Mouse (Mus musculus): ENCODE data around the gene 4931422A03Rik. TPM values are rescaled to one million over a fixed set of nuclear protein-coding genes. Genes with fewer than 3 reads are reported as not detected.
"Not testable (repeated sequence)": the region's sequence is repeated elsewhere in the genome, so short reads cannot be mapped to it uniquely, and the experiment has no call there.

Gene 4931422A03Rik
- polyA plus RNA-seq, 1 experiment from 2014 or later = 2.6 TPM

DNA sequence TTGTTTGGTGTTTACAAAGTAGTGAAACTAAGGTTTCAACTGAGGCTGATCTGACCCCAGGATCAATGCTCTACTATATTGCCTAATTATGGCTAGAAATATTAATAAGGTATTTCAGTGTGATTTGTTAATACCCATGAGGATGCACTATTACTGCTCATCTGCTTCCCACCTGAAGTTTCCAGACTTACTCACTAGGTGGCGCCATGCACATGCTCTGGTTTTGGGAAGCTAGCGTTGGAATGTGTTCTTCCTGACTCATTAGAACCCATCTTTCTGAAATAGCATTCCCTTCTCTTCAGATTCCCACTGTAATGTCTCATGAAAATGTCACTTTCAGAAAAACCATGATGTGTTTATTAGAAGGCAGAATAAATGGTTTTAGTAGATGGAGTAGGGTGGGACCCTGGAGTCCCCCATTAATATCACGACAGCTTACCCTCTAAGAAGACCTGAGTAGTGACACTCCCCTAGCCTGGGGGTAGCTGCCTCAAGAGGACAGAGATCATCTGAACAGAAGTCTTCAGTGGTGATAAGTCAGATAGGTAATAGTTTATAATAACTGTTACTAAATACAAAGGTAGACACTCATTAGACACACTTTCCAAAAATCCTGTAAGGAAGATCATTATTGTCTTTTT lies 6.8 kb upstream of the 4931422A03Rik start:
- ATAC-seq (ENCODE audit: low FRiP score, low TSS enrichment) (no peak), DNase-seq (peak; percentile 81)
- H3K27ac ChIP-seq (replicated peaks; ENCODE audit: low read depth, low read length) = no peak overlapping the region
- no peak overlapping the region for H3K4me2 ChIP-seq (ENCODE audit: low read length)
- no peaks in the 10 kb centered on the region for H3K4me1 ChIP-seq (ENCODE audit: control insufficient read depth, insufficient read depth, low read length)
- no peak overlapping the region for H3K4me3 ChIP-seq (replicated peaks; ENCODE audit: low read depth, low read length)
- H3K9me3 ChIP-seq (ENCODE audit: control insufficient read depth, low read length) = no peaks in the 10 kb centered on the region
- H3K36me3 ChIP-seq (ENCODE audit: control insufficient read depth, insufficient read depth, low read length) = peaks cover 55% of the 10 kb centered on the region
- WGBS = 33% methylated on average over 3 of the region's 3 CpGs
- H3K9ac ChIP-seq (replicated peaks; ENCODE audit: low read length) = no peak overlapping the region
- no peaks in the 10 kb centered on the region for H3K27me3 ChIP-seq (ENCODE audit: control insufficient read depth, insufficient read depth, low read length)

- Histone ChIP-seq H3K36me3 (ENCODE audit: control insufficient read depth, insufficient read depth, low read length) (peaks cover 36% of the 10 kb centered on the region), H3K9ac (replicated peaks; ENCODE audit: low read length) (no peak overlapping the region), H3K4me3 (replicated peaks; ENCODE audit: low read depth, low read length) (no peak overlapping the region), H3K27me3 (ENCODE audit: control insufficient read depth, insufficient read depth, low read length) (no peaks in the 10 kb centered on the region), H3K4me1 (ENCODE audit: control insufficient read depth, insufficient read depth, low read length) (peaks cover 13% of the 10 kb centered on the region), H3K4me2 (ENCODE audit: low read length) (no peak overlapping the region), H3K9me3 (ENCODE audit: control insufficient read depth, low read length) (no peaks in the 10 kb centered on the region), H3K27ac (replicated peaks; ENCODE audit: low read depth, low read length) (no peak overlapping the region)
- 87% methylated on average over 3 of the region's 3 CpGs for WGBS
- no peak for DNase-seq
- ATAC-seq (ENCODE audit: low FRiP score, low TSS enrichment) = no peak
These were observed 3.9 kb upstream of the 4931422A03Rik start for GRCm38 (mm10) chr2:104032056-104032455.

DNA sequence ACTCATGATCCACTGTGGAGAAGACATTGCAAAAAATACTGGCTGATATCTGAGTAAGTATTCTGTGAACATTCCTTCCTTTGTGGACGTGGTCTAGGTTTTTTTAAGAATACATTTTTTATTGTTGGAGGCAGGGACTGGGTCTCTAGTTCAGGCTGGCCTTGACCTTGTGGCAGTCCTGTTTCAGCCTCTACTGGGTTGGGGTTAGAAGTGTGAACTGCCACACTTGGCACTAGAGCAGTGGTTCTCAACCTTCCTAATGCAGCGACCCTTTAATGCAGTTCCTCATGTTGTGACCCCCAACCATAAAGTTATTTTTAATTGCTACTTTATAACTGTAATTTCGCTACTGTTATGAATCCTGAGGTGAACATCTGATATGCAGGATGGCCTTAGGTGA lies 2.2 kb upstream of the 4931422A03Rik start:
- H3K27me3 ChIP-seq (ENCODE audit: control insufficient read depth, insufficient read depth, low read length) = no peaks in the 10 kb centered on the region
- H3K9me3 ChIP-seq (ENCODE audit: control insufficient read depth, low read length) = no peaks in the 10 kb centered on the region
- H3K4me1 ChIP-seq (ENCODE audit: control insufficient read depth, insufficient read depth, low read length) = peaks cover 13% of the 10 kb centered on the region
- no peak overlapping the region for H3K9ac ChIP-seq (replicated peaks; ENCODE audit: low read length)
- no peak overlapping the region for H3K4me3 ChIP-seq (replicated peaks; ENCODE audit: low read depth, low read length)
- H3K27ac ChIP-seq (replicated peaks; ENCODE audit: low read depth, low read length) = no peak overlapping the region
- WGBS = 92% methylated on average over 3 of the region's 3 CpGs
- peaks cover 21% of the 10 kb centered on the region for H3K36me3 ChIP-seq (ENCODE audit: control insufficient read depth, insufficient read depth, low read length)
- DNase-seq (no peak), ATAC-seq (ENCODE audit: low FRiP score, low TSS enrichment) (no peak)
- H3K4me2 ChIP-seq (ENCODE audit: low read length) = no peak overlapping the region

- peak overlapping the region; percentile 96; the same call in 1 of the 2 replicates for H3K9ac ChIP-seq (replicated peaks; ENCODE audit: low read length)
- no peaks in the 10 kb centered on the region for H3K9me3 ChIP-seq (ENCODE audit: control insufficient read depth, low read length)
- ATAC-seq (ENCODE audit: low FRiP score, low TSS enrichment) (no peak), DNase-seq (no peak)
- H3K36me3 ChIP-seq (ENCODE audit: control insufficient read depth, insufficient read depth, low read length) = peaks cover 13% of the 10 kb centered on the region
- no peaks in the 10 kb centered on the region for H3K27me3 ChIP-seq (ENCODE audit: control insufficient read depth, insufficient read depth, low read length)
- 81% methylated on average over 2 of the region's 2 CpGs for WGBS
- no peak overlapping the region for H3K27ac ChIP-seq (replicated peaks; ENCODE audit: low read depth, low read length)
- H3K4me2 ChIP-seq (ENCODE audit: low read length) = peak overlapping the region; percentile 81
- H3K4me3 ChIP-seq (replicated peaks; ENCODE audit: low read depth, low read length) = peak overlapping the region; percentile 98
- peaks cover 13% of the 10 kb centered on the region for H3K4me1 ChIP-seq (ENCODE audit: control insufficient read depth, insufficient read depth, low read length)
These were observed 913 bp upstream of the 4931422A03Rik start for GRCm38 (mm10) chr2:104029074-104029473.

GRCm38 (mm10) chr2:104027458-104028138 lies 563 bp downstream of the 4931422A03Rik start, which contains the start of gene Fbxo3:
Gene Fbxo3 (plus strand): TSS chr2:104027721.
- ATAC-seq (ENCODE audit: low FRiP score, low TSS enrichment) (peak; percentile 96), DNase-seq (peak; percentile 87)
- H3K9me3 ChIP-seq (ENCODE audit: control insufficient read depth, low read length) = no peaks in the 10 kb centered on the region
- peak within 1 kb of the TSS; percentile 73 for H3K27ac ChIP-seq (replicated peaks; ENCODE audit: low read depth, low read length)
- WGBS = 1% methylated on average over 44 of the region's 44 CpGs
- H3K4me1 ChIP-seq (ENCODE audit: control insufficient read depth, insufficient read depth, low read length) = peaks cover 13% of the 10 kb centered on the region
- H3K9ac ChIP-seq (replicated peaks; ENCODE audit: low read length) = peak within 1 kb of the TSS; percentile 96
- peak within 1 kb of the TSS; percentile 81 for H3K4me2 ChIP-seq (ENCODE audit: low read length)
- peaks cover 6% of the 10 kb centered on the region; the same call in 1 of the 2 replicates for H3K36me3 ChIP-seq (ENCODE audit: control insufficient read depth, insufficient read depth, low read length)
- H3K27me3 ChIP-seq (ENCODE audit: control insufficient read depth, insufficient read depth, low read length) = no peaks in the 10 kb centered on the region
- H3K4me3 ChIP-seq (replicated peaks; ENCODE audit: low read depth, low read length) = peak within 1 kb of the TSS; percentile 98

GRCm38 (mm10) chr2:104024656-104025055 lies 3.5 kb downstream of the 4931422A03Rik start:
- Histone ChIP-seq H3K9ac (replicated peaks; ENCODE audit: low read length) (no peak overlapping the region), H3K27ac (replicated peaks; ENCODE audit: low read depth, low read length) (no peak overlapping the region), H3K36me3 (ENCODE audit: control insufficient read depth, insufficient read depth, low read length) (no peaks in the 10 kb centered on the region), H3K27me3 (ENCODE audit: control insufficient read depth, insufficient read depth, low read length) (no peaks in the 10 kb centered on the region), H3K4me2 (ENCODE audit: low read length) (no peak overlapping the region), H3K4me3 (replicated peaks; ENCODE audit: low read depth, low read length) (no peak overlapping the region), H3K9me3 (ENCODE audit: control insufficient read depth, low read length) (no peaks in the 10 kb centered on the region), H3K4me1 (ENCODE audit: control insufficient read depth, insufficient read depth, low read length) (peaks cover 12% of the 10 kb centered on the region)
- DNase-seq = no peak
- no peak for ATAC-seq (ENCODE audit: low FRiP score, low TSS enrichment)
- 91% methylated on average over 4 of the region's 4 CpGs for WGBS

GRCm38 (mm10) chr2:104023096-104023495 lies 5.1 kb downstream of the 4931422A03Rik start:
- Histone ChIP-seq H3K4me3 (replicated peaks; ENCODE audit: low read depth, low read length) (no peak overlapping the region), H3K4me2 (ENCODE audit: low read length) (no peak overlapping the region), H3K36me3 (ENCODE audit: control insufficient read depth, insufficient read depth, low read length) (no peaks in the 10 kb centered on the region), H3K4me1 (ENCODE audit: control insufficient read depth, insufficient read depth, low read length) (no peaks in the 10 kb centered on the region), H3K9me3 (ENCODE audit: control insufficient read depth, low read length) (no peaks in the 10 kb centered on the region), H3K9ac (replicated peaks; ENCODE audit: low read length) (no peak overlapping the region), H3K27me3 (ENCODE audit: control insufficient read depth, insufficient read depth, low read length) (no peaks in the 10 kb centered on the region), H3K27ac (replicated peaks; ENCODE audit: low read depth, low read length) (no peak overlapping the region)
- DNase-seq (no peak), ATAC-seq (ENCODE audit: low FRiP score, low TSS enrichment) (no peak)
- 84% methylated on average over 7 of the region's 7 CpGs for WGBS

DNA sequence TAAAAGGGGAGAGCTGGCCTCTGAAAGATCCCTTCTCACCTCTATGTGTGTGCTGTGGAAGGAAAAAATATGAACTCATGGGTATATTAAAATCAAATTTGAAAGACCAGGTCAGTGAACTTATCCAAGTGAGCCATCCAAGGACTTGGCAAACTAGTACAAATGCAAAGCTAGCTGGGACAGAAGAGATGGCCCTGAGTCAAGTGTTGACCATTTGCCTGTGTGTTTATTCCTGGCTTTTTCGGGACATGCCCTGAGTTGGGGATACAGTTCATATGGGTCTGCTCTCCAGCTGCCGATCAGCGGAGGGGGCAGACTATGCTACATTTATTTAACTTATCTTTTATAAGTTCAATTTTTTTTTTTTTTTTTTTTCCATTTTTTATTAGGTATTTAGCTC lies 19.3 kb downstream of the 4931422A03Rik start:
- not testable (repeated sequence) for H3K9me3 ChIP-seq (ENCODE audit: control insufficient read depth, low read length); H3K27me3 ChIP-seq (ENCODE audit: control insufficient read depth, insufficient read depth, low read length); H3K4me3 ChIP-seq (replicated peaks; ENCODE audit: low read depth, low read length); ATAC-seq (ENCODE audit: low FRiP score, low TSS enrichment); H3K4me1 ChIP-seq (ENCODE audit: control insufficient read depth, insufficient read depth, low read length); H3K4me2 ChIP-seq (ENCODE audit: low read length); DNase-seq; H3K9ac ChIP-seq (replicated peaks; ENCODE audit: low read length); H3K36me3 ChIP-seq (ENCODE audit: control insufficient read depth, insufficient read depth, low read length); H3K27ac ChIP-seq (replicated peaks; ENCODE audit: low read depth, low read length)
- 98% methylated on average over 3 of the region's 3 CpGs for WGBS
